Mouse (Mus musculus) neural tube, embryonic 10.5 days (tissue): ENCODE results near the gene Rps6ka2.
"Not testable (repeated sequence)": the region's sequence is repeated elsewhere in the genome, so short reads cannot be mapped to it uniquely, and the experiment has no call there.

Experiments
- DNase-seq: peaks from one replicate; pipeline ENCODE4 v3.0.0-alpha.2; 2017; ENCODE audit warnings: low spot score; ENCODE audit errors: extremely low spot score

Rps6ka2 gene

GRCm38 (mm10) chr17:7169627-7170303, at the start of gene Rps6ka2:
Gene Rps6ka2, plus strand, starts transcription at chr17:7170115.
- peak; percentile 95 for DNase-seq

GRCm38 (mm10) chr17:7120835-7121234, 49.1 kb upstream of the Rps6ka2 start:
- not testable (repeated sequence) for DNase-seq

- not testable (repeated sequence) for DNase-seq
These were observed 47.4 kb upstream of the Rps6ka2 start for GRCm38 (mm10) chr17:7122554-7122953.

- DNase-seq: not testable (repeated sequence)
These were observed 43.4 kb upstream of the Rps6ka2 start for GRCm38 (mm10) chr17:7126475-7126874.

GRCm38 (mm10) chr17:7134002-7134401, 35.9 kb upstream of the Rps6ka2 start:
- not testable (repeated sequence) for DNase-seq

GRCm38 (mm10) chr17:7135277-7135676, 34.6 kb upstream of the Rps6ka2 start:
- not testable (repeated sequence) for DNase-seq

GRCm38 (mm10) chr17:7138186-7138925, 31.6 kb upstream of the Rps6ka2 start:
- no peak for DNase-seq

- no peak for DNase-seq
These were observed 29.3 kb upstream of the Rps6ka2 start for GRCm38 (mm10) chr17:7140399-7141174.

- DNase-seq: no peak
These were observed 27.5 kb upstream of the Rps6ka2 start for GRCm38 (mm10) chr17:7142367-7142766.

GRCm38 (mm10) chr17:7143885-7144518, 25.9 kb upstream of the Rps6ka2 start:
- DNase-seq: no peak

GRCm38 (mm10) chr17:7145373-7146058, 24.4 kb upstream of the Rps6ka2 start:
- no peak for DNase-seq

- no peak for DNase-seq
These were observed 23.4 kb upstream of the Rps6ka2 start for GRCm38 (mm10) chr17:7146479-7146878.

GRCm38 (mm10) chr17:7147920-7148321, 22.0 kb upstream of the Rps6ka2 start:
- no peak for DNase-seq

- no peak for DNase-seq
These were observed 20.4 kb upstream of the Rps6ka2 start for GRCm38 (mm10) chr17:7149328-7150195.

GRCm38 (mm10) chr17:7151446-7152100, 18.3 kb upstream of the Rps6ka2 start:
- DNase-seq: no peak

GRCm38 (mm10) chr17:7152662-7153061, 17.3 kb upstream of the Rps6ka2 start:
- no peak for DNase-seq

GRCm38 (mm10) chr17:7163955-7164354, 6.0 kb upstream of the Rps6ka2 start:
- DNase-seq: no peak

GRCm38 (mm10) chr17:7165524-7165923, 4.4 kb upstream of the Rps6ka2 start:
- no peak for DNase-seq

GRCm38 (mm10) chr17:7168961-7169626, 821 bp upstream of the Rps6ka2 start:
- DNase-seq: peak; percentile 38
